Mouse (Mus musculus): ENCODE measurements around the gene Mrpl37. TPM values are rescaled to one million over a fixed set of nuclear protein-coding genes. Genes with fewer than 3 reads are reported as not detected.

The Mrpl37 gene
- polyA plus RNA-seq, 1 experiment = 17.7 TPM

DNA sequence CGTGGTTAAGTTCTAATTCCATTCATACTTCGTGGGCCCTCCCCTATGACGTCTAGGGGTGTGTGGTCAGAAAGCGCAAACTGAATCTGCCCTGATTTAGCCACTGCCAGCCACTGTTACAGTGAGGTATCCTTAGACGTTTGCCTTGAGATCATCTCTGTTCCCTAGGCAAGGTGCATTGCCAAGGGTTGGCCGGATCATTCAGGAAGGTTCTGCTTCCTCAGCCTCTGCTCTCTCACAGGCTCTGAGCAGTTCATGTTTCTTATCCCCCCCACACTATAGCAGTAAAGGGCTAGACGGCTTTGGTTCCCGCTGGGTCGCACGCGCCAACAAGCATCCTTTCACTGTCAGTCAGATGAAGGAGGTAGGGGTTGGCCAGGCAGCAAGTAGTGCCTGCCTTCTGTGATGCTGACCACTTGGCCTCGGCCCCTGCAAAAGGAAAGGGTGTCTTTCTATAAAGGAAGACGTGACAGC is 54.6 kb downstream of the Mrpl37 start:
- TF ChIP-seq FLI1 (IDR thresholded peaks at IDR 0.05; ENCODE audit: low read length) (no peak), GATA1 (IDR thresholded peaks at IDR 0.05; ENCODE audit: borderline replicate concordance, low read length) (no peak)
- H3K4me3 ChIP-seq (replicated peaks) = no peak overlapping the region
- peaks cover 53% of the 10 kb centered on the region for H3K36me3 ChIP-seq (replicated peaks; ENCODE audit: low read length)
- peaks cover 4% of the 10 kb centered on the region for H3K27me3 ChIP-seq (replicated peaks)
- H3K9me3 ChIP-seq = no peaks in the 10 kb centered on the region
- peaks cover 51% of the 10 kb centered on the region for H3K4me1 ChIP-seq

DNA sequence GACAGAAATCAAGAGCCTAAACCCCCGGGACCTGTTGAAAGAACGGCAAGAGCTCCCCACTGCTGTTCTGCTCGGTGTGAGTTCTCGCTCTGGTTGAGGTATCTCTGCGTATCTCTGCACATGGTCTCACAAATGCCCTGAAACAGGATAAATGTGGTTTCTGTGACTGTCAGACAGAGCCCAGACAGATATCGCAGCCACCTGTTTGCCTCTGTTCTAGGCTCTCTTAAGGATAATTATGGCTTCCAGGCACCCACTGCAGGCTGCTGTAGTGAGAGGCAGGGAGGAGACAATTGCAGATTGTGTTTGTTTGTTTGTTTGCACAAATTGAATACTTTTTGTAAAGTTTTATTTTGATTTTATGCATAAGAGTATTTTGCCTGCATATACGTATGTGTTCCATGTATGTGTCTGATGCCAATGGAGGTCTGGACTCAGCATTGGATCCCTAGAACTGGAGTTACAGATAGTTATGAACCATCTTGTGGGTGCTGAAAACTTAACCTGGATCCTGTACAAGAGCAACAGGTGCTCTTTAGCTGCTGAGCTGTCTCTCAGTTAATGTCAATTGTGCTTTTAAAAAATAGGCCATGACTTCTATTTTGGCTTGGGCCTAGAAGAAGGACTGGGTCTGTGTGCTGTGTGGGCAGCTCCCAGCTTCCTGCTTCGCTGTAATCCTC is 55.2 kb downstream of the Mrpl37 start:
- Histone ChIP-seq H3K4me3 (replicated peaks) (no peak overlapping the region), H3K9me3 (no peaks in the 10 kb centered on the region), H3K27me3 (replicated peaks) (peaks cover 4% of the 10 kb centered on the region), H3K4me1 (peaks cover 52% of the 10 kb centered on the region), H3K36me3 (replicated peaks; ENCODE audit: low read length) (peaks cover 55% of the 10 kb centered on the region)
- TF ChIP-seq FLI1 (IDR thresholded peaks at IDR 0.05; ENCODE audit: low read length) = no peak
- TF ChIP-seq GATA1 (IDR thresholded peaks at IDR 0.05; ENCODE audit: borderline replicate concordance, low read length) = no peak

DNA sequence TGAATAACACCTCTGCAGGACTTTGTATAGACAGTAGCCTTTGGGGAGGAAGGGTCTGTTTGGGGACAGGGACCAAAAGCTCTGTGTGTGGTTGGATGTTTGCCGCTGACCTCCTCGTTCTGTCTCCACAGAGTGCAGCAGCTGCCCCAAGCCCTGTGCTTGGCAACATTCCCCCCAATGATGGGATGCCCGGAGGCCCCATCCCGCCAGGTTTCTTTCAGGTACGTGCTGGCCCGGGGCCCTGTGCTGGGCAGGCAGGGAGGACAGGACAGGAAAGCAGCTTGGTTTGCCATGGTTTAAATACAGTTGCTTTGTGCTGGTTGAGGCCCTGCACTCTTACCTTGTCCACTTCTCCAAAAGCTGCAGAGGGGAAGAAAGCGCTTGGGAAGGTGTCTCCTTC is 57.1 kb downstream of the Mrpl37 start:
- H3K27me3 ChIP-seq (replicated peaks) = no peaks in the 10 kb centered on the region
- no peaks in the 10 kb centered on the region for H3K9me3 ChIP-seq
- peaks cover 43% of the 10 kb centered on the region for H3K36me3 ChIP-seq (replicated peaks; ENCODE audit: low read length)
- H3K4me1 ChIP-seq = peaks cover 59% of the 10 kb centered on the region
- TF ChIP-seq FLI1 (IDR thresholded peaks at IDR 0.05; ENCODE audit: low read length) = no peak
- no peak for TF ChIP-seq GATA1 (IDR thresholded peaks at IDR 0.05; ENCODE audit: borderline replicate concordance, low read length)
- no peak overlapping the region for H3K4me3 ChIP-seq (replicated peaks)

DNA sequence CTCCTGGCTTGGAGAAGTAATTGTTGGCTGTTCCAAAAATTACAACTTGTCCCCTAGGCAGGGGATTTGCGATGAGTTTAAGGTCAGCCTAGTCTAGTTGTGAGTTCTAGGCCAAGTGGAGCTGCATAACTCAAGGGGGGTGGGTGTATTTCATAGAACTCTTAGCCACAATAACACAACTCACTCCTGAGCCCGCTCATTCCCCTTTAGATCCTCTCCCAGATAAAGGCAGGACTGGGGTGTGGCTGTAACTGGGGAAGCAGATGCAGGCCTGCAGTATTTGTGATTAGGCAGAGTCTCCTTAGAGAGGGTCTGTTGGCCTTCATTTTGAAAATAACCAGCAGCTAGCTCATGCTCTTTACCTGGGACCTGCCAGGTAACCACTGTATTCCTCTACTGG is 58.5 kb downstream of the Mrpl37 start:
- Histone ChIP-seq H3K9me3 (no peaks in the 10 kb centered on the region), H3K4me1 (peaks cover 64% of the 10 kb centered on the region), H3K36me3 (replicated peaks; ENCODE audit: low read length) (peaks cover 43% of the 10 kb centered on the region), H3K4me3 (replicated peaks) (no peak overlapping the region), H3K27me3 (replicated peaks) (no peaks in the 10 kb centered on the region)
- TF ChIP-seq GATA1 (IDR thresholded peaks at IDR 0.05; ENCODE audit: borderline replicate concordance, low read length) (no peak), FLI1 (IDR thresholded peaks at IDR 0.05; ENCODE audit: low read length) (no peak)

DNA sequence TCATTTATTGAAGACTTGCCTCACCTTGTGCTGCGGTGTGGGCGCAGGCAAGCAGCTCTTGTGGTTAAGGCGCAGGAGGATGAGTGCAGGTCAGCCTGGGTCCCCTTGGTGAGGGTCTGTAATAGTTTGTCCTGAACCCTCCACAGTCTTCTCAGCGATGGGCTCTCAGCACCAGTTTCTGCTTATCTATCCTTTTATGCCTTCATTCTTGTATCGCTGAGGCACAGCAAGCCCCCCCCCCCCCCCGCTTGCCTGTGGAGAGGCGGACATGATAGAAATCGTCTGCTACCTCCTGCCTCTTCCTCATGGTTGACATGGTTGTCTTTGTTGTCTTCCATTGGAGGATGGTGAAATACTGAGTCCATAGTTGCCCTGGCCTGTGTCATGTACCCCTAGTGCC is 59.3 kb downstream of the Mrpl37 start:
- H3K4me3 ChIP-seq (replicated peaks) = no peak overlapping the region
- TF ChIP-seq GATA1 (IDR thresholded peaks at IDR 0.05; ENCODE audit: borderline replicate concordance, low read length) = no peak
- TF ChIP-seq FLI1 (IDR thresholded peaks at IDR 0.05; ENCODE audit: low read length) = no peak
- H3K4me1 ChIP-seq = peaks cover 69% of the 10 kb centered on the region
- H3K27me3 ChIP-seq (replicated peaks) = no peaks in the 10 kb centered on the region
- H3K9me3 ChIP-seq = no peaks in the 10 kb centered on the region
- H3K36me3 ChIP-seq (replicated peaks; ENCODE audit: low read length) = peaks cover 40% of the 10 kb centered on the region

DNA sequence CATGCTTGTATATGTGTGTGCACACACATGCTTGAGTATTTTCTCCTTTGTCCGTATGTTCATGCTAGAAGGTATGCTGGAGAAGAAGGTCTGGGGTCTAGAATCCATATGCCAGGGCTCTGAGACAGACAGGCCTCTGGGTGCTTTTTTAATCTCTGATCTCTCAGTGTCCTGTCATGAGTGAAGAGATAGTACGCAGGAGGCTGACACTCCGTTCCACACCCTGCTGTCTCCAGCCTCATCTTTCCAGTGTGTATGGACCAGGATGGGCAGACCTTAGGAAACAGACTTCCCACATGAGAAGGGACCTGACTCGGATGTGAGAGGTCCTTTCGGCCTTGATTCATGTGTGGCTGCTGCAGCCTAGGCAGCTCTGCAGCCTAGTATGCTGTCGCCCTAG is 59.9 kb downstream of the Mrpl37 start:
- Histone ChIP-seq H3K27me3 (replicated peaks) (no peaks in the 10 kb centered on the region), H3K4me1 (peaks cover 70% of the 10 kb centered on the region), H3K9me3 (no peaks in the 10 kb centered on the region), H3K36me3 (replicated peaks; ENCODE audit: low read length) (peaks cover 36% of the 10 kb centered on the region), H3K4me3 (replicated peaks) (no peak overlapping the region)
- TF ChIP-seq FLI1 (IDR thresholded peaks at IDR 0.05; ENCODE audit: low read length) (no peak), GATA1 (IDR thresholded peaks at IDR 0.05; ENCODE audit: borderline replicate concordance, low read length) (no peak)

DNA sequence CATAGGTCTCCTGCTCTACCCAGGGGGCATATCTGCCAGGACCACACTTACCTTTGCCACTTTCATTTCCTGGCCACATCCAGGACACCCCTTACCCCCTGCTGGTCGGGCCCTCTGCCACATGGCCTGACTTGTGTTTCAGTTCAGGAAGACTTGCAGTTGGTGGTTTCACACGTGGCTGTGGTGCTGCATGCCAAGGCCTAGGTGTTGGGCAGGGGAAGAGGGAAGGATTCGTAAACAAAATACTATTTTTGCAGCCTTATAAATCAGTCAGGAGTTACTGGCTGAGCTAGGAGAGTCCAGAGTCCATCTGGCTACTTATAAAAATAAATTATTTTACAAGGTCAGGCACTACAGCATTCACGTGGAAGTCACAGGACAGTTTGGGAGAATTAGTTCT is 60.4 kb downstream of the Mrpl37 start:
- no peaks in the 10 kb centered on the region for H3K27me3 ChIP-seq (replicated peaks)
- no peaks in the 10 kb centered on the region for H3K9me3 ChIP-seq
- H3K4me1 ChIP-seq = peaks cover 70% of the 10 kb centered on the region
- H3K4me3 ChIP-seq (replicated peaks) = no peak overlapping the region
- peaks cover 32% of the 10 kb centered on the region for H3K36me3 ChIP-seq (replicated peaks; ENCODE audit: low read length)
- TF ChIP-seq FLI1 (IDR thresholded peaks at IDR 0.05; ENCODE audit: low read length) = no peak
- no peak for TF ChIP-seq GATA1 (IDR thresholded peaks at IDR 0.05; ENCODE audit: borderline replicate concordance, low read length)

Other genes starting within 250 kb of the Mrpl37 start
- gene Ssbp3, start 156.2 kb downstream of the Mrpl37 start, polyA plus RNA-seq (2012; ENCODE audit: insufficient read depth, low replicate concordance) = 179 and 200 TPM in 2 replicates
- 1.4 and 2.3 TPM in 2 replicates for gene Cyb5rl, start 120 bp upstream of the Mrpl37 start, polyA plus RNA-seq (2012; ENCODE audit: insufficient read depth, low replicate concordance)
- not detected in 2 replicates for gene Cdcp2, start 30.0 kb upstream of the Mrpl37 start, polyA plus RNA-seq (2012; ENCODE audit: insufficient read depth, low replicate concordance)
- 147 and 205 TPM in 2 replicates for gene Tmem59, start 111.5 kb upstream of the Mrpl37 start, polyA plus RNA-seq (2012; ENCODE audit: insufficient read depth, low replicate concordance)
- gene Tceanc2, start 112.2 kb upstream of the Mrpl37 start, polyA plus RNA-seq (2012; ENCODE audit: insufficient read depth, low replicate concordance) = 31.3 and 34.2 TPM in 2 replicates
- gene Ldlrad1, start 142.3 kb upstream of the Mrpl37 start, polyA plus RNA-seq (2012; ENCODE audit: insufficient read depth, low replicate concordance) = 0.17 and 1.7 TPM in 2 replicates
- gene Lrrc42, start 186.7 kb upstream of the Mrpl37 start, polyA plus RNA-seq (2012; ENCODE audit: insufficient read depth, low replicate concordance) = 9.1 and 10.7 TPM in 2 replicates
- 5.7 and 19.6 TPM in 2 replicates for gene Hspb11, start 186.7 kb upstream of the Mrpl37 start, polyA plus RNA-seq (2012; ENCODE audit: insufficient read depth, low replicate concordance)
- gene Dio1, start 240.3 kb upstream of the Mrpl37 start, polyA plus RNA-seq (2012; ENCODE audit: insufficient read depth, low replicate concordance) = not detected in 2 replicates
- 3.1 and 16.3 TPM in 2 replicates for gene Yipf1, start 247.5 kb upstream of the Mrpl37 start, polyA plus RNA-seq (2012; ENCODE audit: insufficient read depth, low replicate concordance)

Data from megakaryocyte, embryonic 14.5 days (primary cell).